Mouse (Mus musculus) ES-Bruce4 (cell line): ENCODE measurements around the gene Ppp4r1. TPM values are rescaled to one million over a fixed set of nuclear protein-coding genes. Genes with fewer than 3 reads are reported as not detected.

Source experiments
- H3K27ac ChIP-seq: 2 replicates; pipeline ENCODE4 v1.5.1; 2012; ENCODE audit warnings: low read length, inconsistent platforms; ENCODE audit not compliant: insufficient read depth
- H3K27me3 ChIP-seq: 2 replicates; pipeline ENCODE4 v1.6.1; 2012; ENCODE audit warnings: mild to moderate bottlenecking, low read length, inconsistent platforms; ENCODE audit not compliant: control insufficient read depth, poor library complexity, insufficient read depth, severe bottlenecking
- H3K36me3 ChIP-seq: 2 replicates; pipeline ENCODE4 v1.6.1; 2012; ENCODE audit warnings: inconsistent platforms, mild to moderate bottlenecking, low read length, moderate library complexity; ENCODE audit not compliant: control insufficient read depth, poor library complexity, insufficient read depth, severe bottlenecking
- H3K4me1 ChIP-seq: one replicate; pipeline ENCODE4 v1.8.1; 2011; ENCODE audit warnings: low read length; ENCODE audit not compliant: control insufficient read depth, insufficient read depth
- H3K4me3 ChIP-seq: 2 replicates; pipeline ENCODE4 v1.5.1; 2011; ENCODE audit warnings: low read depth, mild to moderate bottlenecking, low read length
- H3K9ac ChIP-seq: 2 replicates; pipeline ENCODE4 v1.6.1; 2012; ENCODE audit warnings: low read depth, mild to moderate bottlenecking, inconsistent platforms; ENCODE audit not compliant: poor library complexity, severe bottlenecking
- H3K9me3 ChIP-seq: replicated peaks from 2 replicates; pipeline ENCODE4 v1.6.1; 2012; ENCODE audit warnings: mild to moderate bottlenecking, low read length, inconsistent platforms; ENCODE audit not compliant: control insufficient read depth, poor library complexity, insufficient read depth, severe bottlenecking
- CTCF ChIP-seq: IDR thresholded peaks from one replicate; pipeline ENCODE4 v1.8.1; 2011; ENCODE audit warnings: low read depth, low read length
- EP300 ChIP-seq: IDR thresholded peaks from 2 replicates; pipeline ENCODE4 v1.6.1; 2011; ENCODE audit warnings: low read depth, low read length; ENCODE audit not compliant: insufficient read depth
- POLR2A ChIP-seq: IDR thresholded peaks from one replicate; pipeline ENCODE4 v1.8.1; 2011; ENCODE audit warnings: low read length; ENCODE audit not compliant: insufficient read depth
- polyA plus RNA-seq: library from polyadenylated mRNA; stranded (reverse); fragments of >200 nt; gene quantifications from 2 replicates; pipeline ENCODE4 v1.2.4, GENCODE M21; 2011; ENCODE audit warnings: low read depth; ENCODE audit not compliant: missing spikeins, insufficient read depth, insufficient read length

Ppp4r1 gene
- polyA plus RNA-seq, 1 experiment, result 48.4 TPM

DNA sequence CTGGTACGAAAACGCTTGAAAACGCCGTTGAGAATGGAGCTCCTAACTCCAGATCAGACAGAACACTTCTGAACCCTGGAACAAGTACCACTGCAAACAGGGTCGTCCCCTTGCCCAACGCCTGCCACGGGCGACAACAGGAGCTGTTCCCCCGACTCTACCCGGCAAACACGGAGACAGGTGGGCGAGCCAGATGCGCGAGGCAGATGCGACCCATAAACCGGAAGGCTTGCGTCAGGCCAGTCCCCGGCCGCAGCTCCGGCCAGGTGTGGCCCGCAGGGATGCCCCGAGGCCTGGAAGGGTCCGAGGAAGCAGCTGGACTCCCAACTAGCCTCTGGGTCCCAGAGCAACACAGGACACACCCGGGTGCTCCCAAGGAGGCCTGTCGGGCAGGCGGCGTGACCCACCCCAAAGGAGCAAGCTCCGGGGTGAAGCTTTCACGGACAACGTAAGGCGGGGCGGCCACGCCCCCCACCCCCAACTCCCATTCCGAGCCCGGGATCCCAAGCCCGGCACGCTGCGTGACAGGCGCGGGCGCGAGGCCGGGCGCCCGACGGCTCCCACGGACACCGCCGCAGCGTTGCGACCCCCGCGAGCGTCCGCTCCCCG is 101.8 kb downstream of the Ppp4r1 start:
- Histone ChIP-seq H3K9me3 (no peaks in the 10 kb centered on the region), H3K4me3 (peak overlapping the region; percentile 97), H3K36me3 (no peaks in the 10 kb centered on the region), H3K4me1 (no peaks in the 10 kb centered on the region), H3K9ac (peak overlapping the region; percentile 82), H3K27me3 (no peaks in the 10 kb centered on the region), H3K27ac (peak overlapping the region; percentile 12; the same call in 1 of the 2 replicates)
- TF ChIP-seq CTCF (no peak), EP300 (no peak), POLR2A (no peak)

DNA sequence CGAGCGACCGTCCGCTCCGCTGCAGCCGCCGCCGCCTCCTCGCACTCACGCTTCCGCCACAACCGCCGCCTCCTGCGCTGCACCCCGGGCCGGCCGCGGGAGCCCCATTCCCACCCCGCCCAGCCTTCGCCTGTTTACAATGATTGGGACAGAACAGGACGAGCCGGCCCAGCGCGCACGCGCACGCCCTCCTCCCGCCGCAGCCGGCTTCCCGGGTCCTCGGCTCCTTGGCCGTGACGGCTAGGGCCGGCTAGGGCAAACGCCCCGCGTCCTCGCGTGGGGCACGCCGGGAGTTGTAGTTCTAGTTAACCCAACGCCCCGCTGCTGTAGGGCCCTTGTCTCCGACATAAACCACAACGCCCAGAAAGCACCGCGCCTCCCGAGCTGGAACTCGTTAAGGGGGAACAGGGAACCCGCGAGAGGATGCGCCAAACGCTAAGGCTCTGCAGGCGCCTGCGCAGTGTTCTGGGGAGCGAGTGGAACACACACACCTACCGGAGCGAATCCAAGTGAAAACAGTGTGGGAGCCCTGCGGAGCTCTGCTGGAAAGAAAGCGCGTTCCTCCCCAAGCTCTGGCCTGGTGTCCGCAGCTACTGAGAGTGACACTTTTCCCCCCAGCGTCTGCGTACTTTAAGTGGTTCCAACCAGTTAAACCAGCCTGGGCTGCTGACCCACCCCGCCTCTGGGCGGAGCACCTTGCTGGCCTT is 102.5 kb downstream of the Ppp4r1 start:
- H3K27me3 ChIP-seq, result no peaks in the 10 kb centered on the region
- H3K36me3 ChIP-seq, result no peaks in the 10 kb centered on the region
- peak; percentile 45 for TF ChIP-seq POLR2A
- TF ChIP-seq EP300, result peak; percentile 30; the same call in 1 of the 2 replicates
- TF ChIP-seq CTCF, result no peak
- no peaks in the 10 kb centered on the region for H3K9me3 ChIP-seq
- H3K27ac ChIP-seq, result peak overlapping the region; percentile 87
- peak overlapping the region; percentile 82 for H3K9ac ChIP-seq
- no peaks in the 10 kb centered on the region for H3K4me1 ChIP-seq
- H3K4me3 ChIP-seq, result peak overlapping the region; percentile 97

DNA sequence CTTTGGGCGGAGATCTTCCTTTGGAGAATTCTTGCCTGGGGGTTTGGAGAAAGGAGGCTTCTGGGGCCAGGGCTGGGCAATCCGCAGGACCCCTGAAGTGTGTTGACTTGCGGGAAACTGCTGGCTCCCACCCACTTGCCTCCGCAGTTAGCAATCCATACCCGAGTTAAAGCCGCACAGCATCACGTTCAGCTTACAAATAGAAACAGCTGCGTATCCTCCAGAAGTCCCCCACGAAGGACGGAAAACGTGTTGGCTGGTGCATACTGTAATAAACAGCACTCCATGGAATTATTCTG is 103.0 kb downstream of the Ppp4r1 start:
- TF ChIP-seq POLR2A, result no peak
- no peak for TF ChIP-seq EP300
- no peak for TF ChIP-seq CTCF
- Histone ChIP-seq H3K4me1 (no peaks in the 10 kb centered on the region), H3K9ac (peak overlapping the region; percentile 73), H3K9me3 (no peaks in the 10 kb centered on the region), H3K27ac (peak overlapping the region; percentile 87), H3K4me3 (peak overlapping the region; percentile 83), H3K36me3 (no peaks in the 10 kb centered on the region), H3K27me3 (no peaks in the 10 kb centered on the region)

DNA sequence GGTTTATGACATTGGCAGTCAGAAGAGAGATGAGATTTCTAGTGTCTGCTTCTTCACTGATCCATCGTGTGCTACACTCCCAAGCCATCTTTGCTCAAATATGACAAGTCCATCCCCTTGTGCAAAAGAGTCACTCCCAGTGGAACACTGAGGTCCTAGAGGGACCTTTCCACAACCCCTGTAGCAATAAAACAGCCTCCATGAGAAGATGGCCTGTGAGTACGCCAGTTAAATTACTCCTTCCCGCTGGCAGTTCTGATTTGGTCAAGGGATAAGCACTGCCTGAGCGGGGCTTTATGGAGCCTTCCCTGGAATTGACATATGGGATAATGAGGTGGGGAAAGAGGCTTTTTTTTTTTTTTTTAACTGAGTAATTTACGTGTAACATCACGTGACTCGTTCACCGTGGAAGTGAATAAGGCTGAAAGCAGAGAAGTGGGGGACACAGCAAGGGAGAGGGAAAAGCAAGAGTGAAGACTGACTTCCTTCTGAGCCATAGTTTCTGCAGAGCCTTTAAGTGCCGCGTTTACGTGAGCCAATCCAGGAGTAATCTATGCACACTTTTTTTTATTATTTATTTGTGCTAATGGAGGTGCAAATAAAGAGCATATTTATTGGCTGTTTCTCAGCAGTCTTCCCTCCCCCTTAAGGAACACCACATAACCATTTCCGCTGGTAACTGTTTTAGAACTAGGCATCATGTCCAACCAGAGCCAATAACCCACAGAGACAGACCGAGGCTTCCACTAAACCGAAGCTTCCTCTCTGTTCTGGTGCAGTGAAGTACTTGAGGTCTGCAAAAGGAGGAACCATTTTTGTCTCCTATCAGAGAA is 103.5 kb downstream of the Ppp4r1 start, which contains the start of gene Ralbp1:
TSS of gene Ralbp1 (minus strand) at position 102 of the 833 bp plus-strand sequence.
- peak within 1 kb of the TSS; percentile 97 for H3K4me3 ChIP-seq
- H3K9me3 ChIP-seq, result no peaks in the 10 kb centered on the region
- H3K36me3 ChIP-seq, result no peaks in the 10 kb centered on the region
- TF ChIP-seq EP300 (no peak), POLR2A (no peak), CTCF (no peak)
- no peaks in the 10 kb centered on the region for H3K27me3 ChIP-seq
- no peaks in the 10 kb centered on the region for H3K4me1 ChIP-seq
- H3K9ac ChIP-seq, result peak within 1 kb of the TSS; percentile 82
- H3K27ac ChIP-seq, result peak within 1 kb of the TSS; percentile 87

DNA sequence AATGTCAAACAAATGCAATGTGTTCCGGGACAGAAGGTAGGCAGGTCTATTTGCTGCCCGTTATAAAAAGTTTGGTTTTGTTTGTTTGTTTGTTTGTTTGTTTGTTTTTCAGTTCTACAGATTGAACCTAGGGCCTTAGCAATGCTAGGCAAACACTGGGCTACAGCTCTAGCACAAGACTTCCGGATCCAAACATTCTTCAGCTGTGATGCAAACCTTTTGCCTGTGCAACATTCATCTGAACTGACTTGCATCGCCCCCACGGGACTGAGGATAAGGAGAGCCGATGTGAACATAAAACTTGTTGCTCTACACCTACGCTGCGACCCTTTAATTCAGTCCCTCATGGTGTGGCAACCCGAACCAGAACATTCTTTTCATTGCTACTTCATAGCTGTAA is 104.2 kb downstream of the Ppp4r1 start:
- Histone ChIP-seq H3K4me1 (no peaks in the 10 kb centered on the region), H3K4me3 (no peak overlapping the region), H3K9me3 (no peaks in the 10 kb centered on the region), H3K27me3 (no peaks in the 10 kb centered on the region), H3K27ac (no peak overlapping the region), H3K9ac (peak overlapping the region; percentile 73; the same call in 1 of the 2 replicates), H3K36me3 (no peaks in the 10 kb centered on the region)
- TF ChIP-seq POLR2A, result no peak
- no peak for TF ChIP-seq EP300
- no peak for TF ChIP-seq CTCF

DNA sequence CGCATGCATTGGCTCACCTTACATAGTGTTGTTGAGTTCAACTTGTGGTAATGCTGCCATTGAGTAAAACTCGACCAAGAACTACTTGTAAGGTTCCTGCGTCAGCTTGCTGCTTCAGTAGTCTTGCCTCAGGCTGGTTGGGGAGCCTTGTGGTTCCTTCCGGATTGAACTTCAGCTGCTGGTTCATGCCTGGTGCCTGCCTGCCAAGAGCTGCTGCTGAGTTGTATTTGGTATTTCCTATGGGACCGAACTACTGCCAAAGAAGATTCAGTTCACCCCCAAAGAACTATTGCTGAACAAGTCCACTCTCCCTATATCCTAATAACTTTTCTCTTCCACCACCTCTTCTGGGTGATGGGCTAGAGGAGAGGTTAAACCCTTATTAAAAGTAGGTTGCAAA is 107.1 kb downstream of the Ppp4r1 start:
- H3K36me3 ChIP-seq, result no peaks in the 10 kb centered on the region
- TF ChIP-seq CTCF (no peak), POLR2A (no peak), EP300 (no peak)
- no peaks in the 10 kb centered on the region for H3K4me1 ChIP-seq
- no peaks in the 10 kb centered on the region for H3K27me3 ChIP-seq
- H3K9ac ChIP-seq, result no peak overlapping the region
- no peak overlapping the region for H3K4me3 ChIP-seq
- no peaks in the 10 kb centered on the region for H3K9me3 ChIP-seq
- H3K27ac ChIP-seq, result no peak overlapping the region

Other genes starting within 250 kb of the Ppp4r1 start
- gene Tmem232, start 241.8 kb upstream of the Ppp4r1 start, polyA plus RNA-seq, result 0.30 TPM in 1 of 2 replicates, not detected in the other
- gene Vapa, start 169.0 kb upstream of the Ppp4r1 start, polyA plus RNA-seq, result 301 and 311 TPM in 2 replicates
- gene Txndc2, start 140.4 kb upstream of the Ppp4r1 start, polyA plus RNA-seq, result not detected in 2 replicates
- gene Rab31, start 9.8 kb upstream of the Ppp4r1 start, polyA plus RNA-seq, result 18.7 and 19.4 TPM in 2 replicates
- gene Ralbp1, start 103.2 kb downstream of the Ppp4r1 start, polyA plus RNA-seq, result 41.3 and 42.9 TPM in 2 replicates
- 65.9 and 75.3 TPM in 2 replicates for gene Twsg1, start 168.7 kb downstream of the Ppp4r1 start, polyA plus RNA-seq